Mouse (Mus musculus) CH12.LX (cell line): ENCODE measurements around the gene Bmp7. TPM values are rescaled to one million over a fixed set of nuclear protein-coding genes. Genes with fewer than 3 reads are reported as not detected.

Experiments
- DNase-seq: peaks from one replicate; pipeline ENCODE4 v3.0.0-alpha.2; 2013; ENCODE audit errors: extremely low read depth
- H3K27ac ChIP-seq: 2 replicates; pipeline ENCODE4 v1.5.1; 2012; ENCODE audit warnings: low read depth, mild to moderate bottlenecking, control low read depth, moderate library complexity; ENCODE audit not compliant: insufficient read depth
- H3K27me3 ChIP-seq: replicated peaks from 2 replicates; pipeline ENCODE3; 2012; ENCODE audit warnings: inconsistent platforms
- H3K36me3 ChIP-seq, 2 experiments: replicated peaks in 1 of 2; 2 replicates each; pipeline versions ENCODE3 to v1.6.1; 2012; ENCODE audit warnings: inconsistent platforms in 1 of 2, low read length in 1 of 2, mild to moderate bottlenecking in 1 of 2, mixed read lengths in 1 of 2, moderate library complexity in 1 of 2; ENCODE audit not compliant: control insufficient read depth in 1 of 2, insufficient read depth in 1 of 2
- H3K4me1 ChIP-seq, 2 experiments: 2 replicates each; pipeline ENCODE4 v1.6.1; 2012; ENCODE audit warnings: inconsistent platforms in 1 of 2, moderate library complexity in 1 of 2; ENCODE audit not compliant: insufficient read depth in 2 of 2, control insufficient read depth in 1 of 2
- H3K4me2 ChIP-seq: 2 replicates; pipeline ENCODE4 v1.6.1; 2012; ENCODE audit warnings: low read depth, mild to moderate bottlenecking, control low read depth; ENCODE audit not compliant: poor library complexity, insufficient read depth, severe bottlenecking
- H3K4me3 ChIP-seq, 3 experiments: fragments of 150-350 bp in 1 of 3; sonication (generic) in 1 of 3; replicated peaks in 1 of 3; 2 replicates each; pipeline versions ENCODE3 to v1.5.1; 2011 to 2012; ENCODE audit warnings: low read depth in 2 of 3, low read length in 2 of 3, mild to moderate bottlenecking in 2 of 3, moderate library complexity in 2 of 3, control low read depth in 1 of 3, improper control_type of control experiment in 1 of 3, inconsistent platforms in 1 of 3, mixed read lengths in 1 of 3; ENCODE audit not compliant: poor library complexity in 1 of 3
- H3K79me2 ChIP-seq: replicated peaks from 2 replicates; pipeline ENCODE4 v1.6.1; 2012; ENCODE audit warnings: mild to moderate bottlenecking, moderate library complexity; ENCODE audit not compliant: control insufficient read depth, poor library complexity, insufficient read depth, severe bottlenecking; ENCODE audit errors: extremely low read depth
- H3K9ac ChIP-seq: 2 replicates; pipeline ENCODE4 v1.6.1; 2012; ENCODE audit warnings: low read depth, mild to moderate bottlenecking, control low read depth, moderate library complexity; ENCODE audit not compliant: insufficient read depth
- H3K9me3 ChIP-seq: replicated peaks from 2 replicates; pipeline ENCODE3; 2012; ENCODE audit warnings: low read length, inconsistent platforms, mixed read lengths
- CHD1 ChIP-seq: IDR thresholded peaks from 2 replicates; pipeline ENCODE4 v1.6.1; 2012; ENCODE audit warnings: low read depth, low read length, improper control_type of control experiment, inconsistent platforms
- CHD2 ChIP-seq: IDR thresholded peaks from 2 replicates; pipeline ENCODE4 v1.6.1; 2011; ENCODE audit warnings: low read length, improper control_type of control experiment
- E2F4 ChIP-seq: IDR thresholded peaks from 2 replicates; pipeline ENCODE4 v1.6.1; 2011; ENCODE audit warnings: low read depth, low read length, improper control_type of control experiment; ENCODE audit not compliant: insufficient replicate concordance
- ELF1 ChIP-seq: IDR thresholded peaks from 2 replicates; pipeline ENCODE4 v1.6.1; 2014; ENCODE audit warnings: low read depth, mild to moderate bottlenecking, inconsistent platforms, low read length, improper control_type of control experiment
- HCFC1 ChIP-seq: IDR thresholded peaks from 2 replicates; pipeline ENCODE4 v1.6.1; 2012; ENCODE audit warnings: low read depth, mild to moderate bottlenecking, inconsistent platforms, low read length, improper control_type of control experiment
- IRF4 ChIP-seq: IDR thresholded peaks from 2 replicates; pipeline ENCODE4 v1.6.1; 2014; ENCODE audit warnings: low read depth, mild to moderate bottlenecking, inconsistent platforms, low read length, improper control_type of control experiment
- JUND ChIP-seq: conservative IDR thresholded peaks from 2 replicates; pipeline ENCODE4 v1.6.1; 2011; ENCODE audit warnings: low read depth, low read length, improper control_type of control experiment
- KAT2A ChIP-seq: IDR thresholded peaks from 2 replicates; pipeline ENCODE4 v1.6.1; 2012; ENCODE audit warnings: low read length, improper control_type of control experiment, inconsistent platforms; ENCODE audit not compliant: insufficient replicate concordance
- MAZ ChIP-seq: IDR thresholded peaks from 2 replicates; pipeline ENCODE4 v1.6.1; 2012; ENCODE audit warnings: low read depth, mild to moderate bottlenecking, inconsistent platforms, low read length, improper control_type of control experiment, moderate library complexity
- MXI1 ChIP-seq: IDR thresholded peaks from 2 replicates; pipeline ENCODE4 v1.6.1; 2011; ENCODE audit warnings: mild to moderate bottlenecking, low read depth, low read length, improper control_type of control experiment
- POLR2A ChIP-seq: IDR thresholded peaks from 2 replicates; pipeline ENCODE4 v1.6.1; 2011; ENCODE audit warnings: low read depth, mild to moderate bottlenecking, improper control_type of control experiment, low read length
- POLR2AphosphoS2 ChIP-seq: IDR thresholded peaks from 2 replicates; pipeline ENCODE4 v1.6.1; 2011; ENCODE audit warnings: low read depth, low read length, improper control_type of control experiment
- SIN3A ChIP-seq: IDR thresholded peaks from 2 replicates; pipeline ENCODE4 v1.6.1; 2012; ENCODE audit warnings: low read length, improper control_type of control experiment, inconsistent platforms
- TBP ChIP-seq: conservative IDR thresholded peaks from 2 replicates; pipeline ENCODE4 v1.6.1; 2011; ENCODE audit warnings: low read depth, low read length, improper control_type of control experiment
- TCF12 ChIP-seq: IDR thresholded peaks from 2 replicates; pipeline ENCODE4 v1.6.1; 2014; ENCODE audit warnings: low read depth, mild to moderate bottlenecking, inconsistent platforms, low read length, improper control_type of control experiment
- USF2 ChIP-seq: conservative IDR thresholded peaks from 2 replicates; pipeline ENCODE4 v1.6.1; 2011; ENCODE audit warnings: low read depth, low read length, improper control_type of control experiment
- dilution Hi-C: fragments of 300-500 bp; cut with MboI; formaldehyde crosslinking; loops from 2 replicates; pipeline ENCODE4 v1.14.3; 2020; ENCODE audit warnings: low sequenced_read_pairs; ENCODE audit not compliant: extremely low pct_unique_long_range_greater_than_20kb, extremely low pct_ligation_motif_present
- in situ Hi-C: fragments of 300-500 bp; cut with MboI; formaldehyde crosslinking; loops from 3 replicates; pipeline ENCODE4 v1.14.3; 2019; ENCODE audit warnings: low sequenced_read_pairs, low pct_ligation_motif_present, low pct_unique_long_range_greater_than_20kb, mixed read lengths
- polyA plus RNA-seq: library from polyadenylated mRNA; unstranded; fragments of >175 nt; gene quantifications from 2 replicates; pipeline ENCODE4 v1.2.1, GENCODE M21; 2012; ENCODE audit warnings: low read depth; ENCODE audit not compliant: insufficient read length
- total RNA-seq, 2 experiments: library from RNA; depleted of rRNA; stranded (reverse); fragments of 300-350 nt in 1 of 2; fragments of >200 nt in 1 of 2; gene quantifications; 2 replicates each; pipeline ENCODE4 v1.2.3; 2012 to 2014

The Bmp7 gene
- total and polyA plus RNA-seq, 3 experiments: 0.16 to 0.51 (median 0.47) TPM

GRCm38 (mm10) chr2:172860593-172860992, 79.5 kb downstream of the Bmp7 start:
- peaks cover 7% of the 10 kb centered on the region for H3K27me3 ChIP-seq
- in situ Hi-C loops: no loop called here
- DNase-seq: no peak

GRCm38 (mm10) chr2:172860104-172860503, 80.0 kb downstream of the Bmp7 start:
- Histone ChIP-seq H3K9me3 (peaks cover 15% of the 10 kb centered on the region), H3K27me3 (peaks cover 12% of the 10 kb centered on the region), H3K4me3 (no peak overlapping the region), H3K79me2 (no peaks in the 10 kb centered on the region), H3K9ac (no peak overlapping the region), H3K4me2 (no peak overlapping the region), H3K4me1 (no peaks in the 10 kb centered on the region), H3K36me3 (no peaks in the 10 kb centered on the region), H3K27ac (no peak overlapping the region)
- DNase-seq: no peak
- in situ Hi-C loops: no loop called here
- dilution Hi-C loops: no loop called here
- no peak for TF ChIP-seq ELF1
- TF ChIP-seq IRF4: no peak
- TF ChIP-seq TCF12: no peak
- no peak for TF ChIP-seq POLR2AphosphoS2
- no peak for TF ChIP-seq USF2
- no peak for TF ChIP-seq E2F4
- TF ChIP-seq MXI1: no peak
- TF ChIP-seq KAT2A: no peak
- no peak for TF ChIP-seq MAZ

More at GRCm38 (mm10) chr2:172860593-172860992, 79.5 kb downstream of the Bmp7 start:
- no peak overlapping the region for H3K9ac ChIP-seq
- TF ChIP-seq POLR2A (no peak), POLR2AphosphoS2 (no peak), SIN3A (no peak), CHD1 (no peak)
- dilution Hi-C loops: no loop called here
- no peaks in the 10 kb centered on the region for H3K4me1 ChIP-seq
- H3K4me3 ChIP-seq: no peak overlapping the region
- no peak overlapping the region for H3K4me2 ChIP-seq
- H3K79me2 ChIP-seq: no peaks in the 10 kb centered on the region
- no peak overlapping the region for H3K27ac ChIP-seq
- peaks cover 15% of the 10 kb centered on the region for H3K9me3 ChIP-seq
- H3K36me3 ChIP-seq: no peaks in the 10 kb centered on the region

GRCm38 (mm10) chr2:172857048-172857447, 83.1 kb downstream of the Bmp7 start:
- DNase-seq: no peak
- no peaks in the 10 kb centered on the region for H3K36me3 ChIP-seq
- no peak overlapping the region for H3K27ac ChIP-seq
- peaks cover 35% of the 10 kb centered on the region for H3K27me3 ChIP-seq
- no peak overlapping the region for H3K4me3 ChIP-seq
- H3K9ac ChIP-seq: no peak overlapping the region
- no peak overlapping the region for H3K4me2 ChIP-seq
- no peaks in the 10 kb centered on the region for H3K4me1 ChIP-seq
- H3K79me2 ChIP-seq: no peaks in the 10 kb centered on the region
- TF ChIP-seq HCFC1 (no peak), TBP (no peak), CHD2 (no peak), ELF1 (no peak), JUND (no peak), KAT2A (no peak)
- dilution Hi-C loops (no loop called here), in situ Hi-C loops (no loop called here)
- H3K9me3 ChIP-seq: peaks cover 10% of the 10 kb centered on the region
